Mouse (Mus musculus): ENCODE results near the gene Spata46. TPM values are rescaled to one million over a fixed set of nuclear protein-coding genes. Genes with fewer than 3 reads are reported as not detected.

The Spata46 gene
- total and polyA plus RNA-seq, 3 experiments, result not detected

DNA sequence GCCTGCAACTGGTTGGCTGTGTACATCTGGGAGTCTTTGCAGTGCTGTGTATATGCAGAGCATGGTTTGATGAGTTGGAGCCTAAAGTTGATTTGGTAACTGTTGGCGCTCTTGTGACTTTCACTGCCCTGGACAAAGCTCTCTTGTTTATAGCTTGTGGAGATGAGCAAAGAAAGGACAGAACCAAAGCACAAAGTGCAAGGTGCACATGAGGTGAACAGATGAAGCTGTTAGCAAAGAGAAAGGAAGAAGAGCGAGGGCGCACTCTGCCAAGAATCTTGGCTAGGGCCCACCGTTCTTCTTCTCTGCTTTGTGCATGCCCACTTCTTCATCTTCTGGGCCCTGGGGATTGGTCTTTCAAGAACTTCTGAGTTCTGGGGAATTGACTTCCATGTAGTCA is 35.3 kb downstream of the Spata46 start:
- Histone ChIP-seq H3K4me3 (ENCODE audit: low read depth, low read length) (no peak overlapping the region), H3K36me3 (replicated peaks) (no peaks in the 10 kb centered on the region)

DNA sequence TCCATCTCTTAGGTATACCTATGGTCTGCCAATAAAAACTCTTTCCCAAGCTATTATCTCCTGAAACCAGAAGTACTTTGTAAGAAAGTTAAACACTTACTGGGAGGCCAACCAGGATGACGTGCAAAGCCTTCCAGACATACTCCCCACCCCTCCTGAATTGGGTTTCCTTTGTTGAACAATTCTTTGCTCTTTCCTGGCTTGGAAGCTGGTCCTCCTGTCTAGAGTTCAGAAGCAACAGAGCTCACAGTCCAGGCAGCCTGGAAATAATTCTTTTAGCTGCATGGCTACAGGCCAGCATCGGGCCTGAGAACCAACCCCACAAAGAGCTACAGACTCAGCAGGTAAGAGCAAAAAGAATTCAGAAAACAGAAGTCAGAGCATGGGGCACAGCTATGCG is 37.7 kb downstream of the Spata46 start:
- TF ChIP-seq TAL1 (conservative IDR thresholded peaks at IDR 0.05; ENCODE audit: low read depth, low read length) (no peak), GATA1 (IDR thresholded peaks at IDR 0.05; ENCODE audit: borderline replicate concordance, low read length) (no peak), CTCF (IDR thresholded peaks at IDR 0.05; ENCODE audit: low read depth, low read length) (no peak), GATA2 (IDR thresholded peaks at IDR 0.05; ENCODE audit: borderline replicate concordance, low read depth, low read length) (no peak), POLR2AphosphoS5 (IDR thresholded peaks at IDR 0.05; ENCODE audit: insufficient replicate concordance, low read depth, low read length) (no peak)
- DNase-seq (ENCODE audit: low spot score) (no peak), ATAC-seq (ENCODE audit: extremely low read depth, insufficient number of reproducible peaks, low FRiP score, poor library complexity, severe bottlenecking) (no peak)
- Histone ChIP-seq H3K36me3 (replicated peaks) (no peaks in the 10 kb centered on the region), H3K9me3 (replicated peaks) (no peaks in the 10 kb centered on the region), H3K4me1 (ENCODE audit: insufficient read depth, low read depth, low read length) (no peaks in the 10 kb centered on the region), H3K27me3 (ENCODE audit: insufficient read depth, low read length) (peaks cover 6% of the 10 kb centered on the region; the same call in 1 of the 2 replicates), H3K4me3 (ENCODE audit: low read depth, low read length) (no peak overlapping the region)

More for the DNA sequence above, 35.3 kb downstream of the Spata46 start:
- ATAC-seq (ENCODE audit: extremely low read depth, insufficient number of reproducible peaks, low FRiP score, poor library complexity, severe bottlenecking) (no peak), DNase-seq (ENCODE audit: low spot score) (no peak)
- TF ChIP-seq GATA1 (IDR thresholded peaks at IDR 0.05; ENCODE audit: borderline replicate concordance, low read length) (no peak), POLR2AphosphoS5 (IDR thresholded peaks at IDR 0.05; ENCODE audit: insufficient replicate concordance, low read depth, low read length) (no peak), TAL1 (conservative IDR thresholded peaks at IDR 0.05; ENCODE audit: low read depth, low read length) (no peak), GATA2 (IDR thresholded peaks at IDR 0.05; ENCODE audit: borderline replicate concordance, low read depth, low read length) (no peak), CTCF (IDR thresholded peaks at IDR 0.05; ENCODE audit: low read depth, low read length) (no peak)
- H3K27me3 ChIP-seq (ENCODE audit: insufficient read depth, low read length), result peaks cover 6% of the 10 kb centered on the region; the same call in 1 of the 2 replicates
- no peaks in the 10 kb centered on the region for H3K9me3 ChIP-seq (replicated peaks)
- H3K4me1 ChIP-seq (ENCODE audit: insufficient read depth, low read depth, low read length), result no peaks in the 10 kb centered on the region

DNA sequence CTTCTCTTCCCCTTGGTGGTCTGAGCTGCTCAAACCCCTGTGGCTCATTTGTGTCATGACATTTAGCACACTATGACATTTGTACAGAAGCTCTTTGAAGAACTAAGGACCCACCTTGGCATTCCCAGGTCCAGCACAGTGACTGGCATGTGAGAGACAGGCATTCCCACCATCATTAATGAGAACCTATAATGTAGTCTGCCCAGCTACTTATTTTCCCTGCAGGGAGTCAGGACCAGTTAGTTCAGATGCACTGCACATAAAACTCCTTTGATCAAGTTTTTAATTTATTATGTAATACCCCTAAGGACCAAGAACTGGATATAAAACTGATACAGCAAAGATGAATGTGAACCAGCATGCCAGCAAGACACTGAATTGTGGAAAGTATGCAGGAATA is 42.5 kb downstream of the Spata46 start:
- Histone ChIP-seq H3K4me1 (ENCODE audit: insufficient read depth, low read depth, low read length) (no peaks in the 10 kb centered on the region), H3K9me3 (replicated peaks) (no peaks in the 10 kb centered on the region), H3K27me3 (ENCODE audit: insufficient read depth, low read length) (0 out of 2 replicates have a peak, but pooled peaks cover 2% of the 10 kb centered on the region), H3K36me3 (replicated peaks) (no peaks in the 10 kb centered on the region), H3K4me3 (ENCODE audit: low read depth, low read length) (no peak overlapping the region)
- TF ChIP-seq POLR2AphosphoS5 (IDR thresholded peaks at IDR 0.05; ENCODE audit: insufficient replicate concordance, low read depth, low read length) (no peak), GATA2 (IDR thresholded peaks at IDR 0.05; ENCODE audit: borderline replicate concordance, low read depth, low read length) (no peak), CTCF (IDR thresholded peaks at IDR 0.05; ENCODE audit: low read depth, low read length) (no peak), TAL1 (conservative IDR thresholded peaks at IDR 0.05; ENCODE audit: low read depth, low read length) (no peak), GATA1 (IDR thresholded peaks at IDR 0.05; ENCODE audit: borderline replicate concordance, low read length) (no peak)
- DNase-seq (ENCODE audit: low spot score), result no peak
- ATAC-seq (ENCODE audit: extremely low read depth, insufficient number of reproducible peaks, low FRiP score, poor library complexity, severe bottlenecking), result no peak

DNA sequence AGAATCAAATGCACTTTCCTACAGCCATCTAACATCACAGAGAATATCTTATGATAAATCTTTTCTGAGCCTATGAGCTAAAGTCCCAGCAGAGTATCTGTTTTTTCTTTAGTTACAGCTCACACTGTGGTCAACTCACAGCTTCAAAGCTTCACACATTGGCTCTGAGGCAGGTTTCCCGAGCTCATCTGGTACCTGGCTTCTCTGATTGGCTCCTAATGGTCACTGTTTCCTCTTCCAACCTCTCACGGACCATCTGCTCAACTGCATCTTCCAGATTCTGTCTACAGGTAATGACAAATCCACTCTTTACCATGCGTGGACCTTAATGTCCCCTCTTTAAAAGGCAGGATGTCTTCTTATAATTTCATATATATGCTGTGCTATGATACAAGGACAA is 44.7 kb downstream of the Spata46 start:
- TF ChIP-seq GATA2 (IDR thresholded peaks at IDR 0.05; ENCODE audit: borderline replicate concordance, low read depth, low read length) (no peak), GATA1 (IDR thresholded peaks at IDR 0.05; ENCODE audit: borderline replicate concordance, low read length) (no peak), CTCF (IDR thresholded peaks at IDR 0.05; ENCODE audit: low read depth, low read length) (no peak), POLR2AphosphoS5 (IDR thresholded peaks at IDR 0.05; ENCODE audit: insufficient replicate concordance, low read depth, low read length) (no peak), TAL1 (conservative IDR thresholded peaks at IDR 0.05; ENCODE audit: low read depth, low read length) (no peak)
- Histone ChIP-seq H3K27me3 (ENCODE audit: insufficient read depth, low read length) (0 out of 2 replicates have a peak, but pooled peaks cover 2% of the 10 kb centered on the region), H3K9me3 (replicated peaks) (no peaks in the 10 kb centered on the region), H3K4me1 (ENCODE audit: insufficient read depth, low read depth, low read length) (no peaks in the 10 kb centered on the region), H3K36me3 (replicated peaks) (no peaks in the 10 kb centered on the region), H3K4me3 (ENCODE audit: low read depth, low read length) (no peak overlapping the region)
- ATAC-seq (ENCODE audit: extremely low read depth, insufficient number of reproducible peaks, low FRiP score, poor library complexity, severe bottlenecking), result no peak
- no peak for DNase-seq (ENCODE audit: low spot score)

DNA sequence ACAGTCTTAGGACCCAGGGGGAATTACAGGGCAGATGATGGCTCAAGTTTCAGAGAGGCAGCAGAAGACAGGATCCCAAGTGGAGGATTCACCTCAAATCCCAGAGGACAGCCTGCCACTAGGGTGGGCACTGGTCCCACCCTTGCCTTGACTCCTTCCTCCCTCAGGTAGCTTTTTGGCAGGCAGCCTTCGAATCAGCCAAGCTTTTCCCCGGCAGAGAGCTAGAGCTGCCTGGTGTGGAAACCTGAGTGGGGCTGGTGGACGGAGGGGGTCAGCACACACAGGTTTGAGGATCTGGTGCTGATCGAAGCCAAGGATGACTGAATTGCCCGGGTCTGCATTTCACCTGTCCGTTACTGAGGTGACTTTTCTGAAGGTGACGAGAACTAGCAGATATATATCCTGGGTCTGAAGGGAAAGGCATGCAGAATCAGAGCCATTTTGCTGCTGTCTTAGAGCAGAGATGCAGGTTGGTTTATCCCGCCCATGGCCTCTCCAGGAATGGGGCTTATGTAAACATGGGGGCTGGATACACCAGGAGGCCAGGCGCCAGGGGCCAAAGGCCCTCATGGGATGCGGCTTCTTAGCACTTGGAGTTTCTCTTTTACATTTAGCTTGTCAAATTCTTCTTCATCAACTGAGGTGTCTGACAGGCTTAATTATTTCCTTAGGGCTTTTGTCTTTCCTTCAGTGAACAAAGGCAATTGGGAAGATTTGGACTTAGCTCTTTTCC is 51.7 kb downstream of the Spata46 start:
- Histone ChIP-seq H3K36me3 (replicated peaks) (no peaks in the 10 kb centered on the region), H3K4me1 (ENCODE audit: insufficient read depth, low read depth, low read length) (no peaks in the 10 kb centered on the region), H3K27me3 (ENCODE audit: insufficient read depth, low read length) (peaks cover 15% of the 10 kb centered on the region), H3K4me3 (ENCODE audit: low read depth, low read length) (no peak overlapping the region), H3K9me3 (replicated peaks) (no peaks in the 10 kb centered on the region)
- ATAC-seq (ENCODE audit: extremely low read depth, insufficient number of reproducible peaks, low FRiP score, poor library complexity, severe bottlenecking) (no peak), DNase-seq (ENCODE audit: low spot score) (no peak)
- TF ChIP-seq GATA2 (IDR thresholded peaks at IDR 0.05; ENCODE audit: borderline replicate concordance, low read depth, low read length) (no peak), CTCF (IDR thresholded peaks at IDR 0.05; ENCODE audit: low read depth, low read length) (no peak), TAL1 (conservative IDR thresholded peaks at IDR 0.05; ENCODE audit: low read depth, low read length) (no peak), GATA1 (IDR thresholded peaks at IDR 0.05; ENCODE audit: borderline replicate concordance, low read length) (no peak), POLR2AphosphoS5 (IDR thresholded peaks at IDR 0.05; ENCODE audit: insufficient replicate concordance, low read depth, low read length) (no peak)

Other genes with a start within 250 kb of the Spata46 start
- 0.08 TPM in 1 of 2 replicates, not detected in the other for gene Ddr2, start 198.0 kb upstream of the Spata46 start, total RNA-seq (2014; fragmentation: Nextera tagmentation)
- gene Ddr2, start 198.0 kb upstream of the Spata46 start, total RNA-seq (2017), result 0.05 and 0.17 TPM in 2 replicates
- gene Ddr2, start 198.0 kb upstream of the Spata46 start, polyA plus RNA-seq (2012), result not detected in 2 replicates
- 167 and 171 TPM in 2 replicates for gene Uap1, start 133.8 kb upstream of the Spata46 start, total RNA-seq (2014; fragmentation: Nextera tagmentation)
- 530 and 570 TPM in 2 replicates for gene Uap1, start 133.8 kb upstream of the Spata46 start, total RNA-seq (2017)
- gene Uap1, start 133.8 kb upstream of the Spata46 start, polyA plus RNA-seq (2012), result 16.7 and 24.1 TPM in 2 replicates
- 85.0 and 85.1 TPM in 2 replicates for gene Uhmk1, start 93.4 kb upstream of the Spata46 start, total RNA-seq (2014; fragmentation: Nextera tagmentation)
- gene Uhmk1, start 93.4 kb upstream of the Spata46 start, total RNA-seq (2017), result 70.1 and 86.0 TPM in 2 replicates
- gene Uhmk1, start 93.4 kb upstream of the Spata46 start, polyA plus RNA-seq (2012), result 2.5 and 3.3 TPM in 2 replicates
- gene Sh2d1b2, start 76.1 kb upstream of the Spata46 start, total RNA-seq (2014; fragmentation: Nextera tagmentation), result not detected in 2 replicates
- 0.16 TPM in 1 of 2 replicates, not detected in the other for gene Sh2d1b2, start 76.1 kb upstream of the Spata46 start, total RNA-seq (2017)
- gene Sh2d1b2, start 76.1 kb upstream of the Spata46 start, polyA plus RNA-seq (2012), result not detected in 2 replicates
- gene Sh2d1b1, start 31.5 kb upstream of the Spata46 start, total RNA-seq (2014; fragmentation: Nextera tagmentation), result not detected in 2 replicates
- 0.06 and 0.16 TPM in 2 replicates for gene Sh2d1b1, start 31.5 kb upstream of the Spata46 start, total RNA-seq (2017)
- gene Sh2d1b1, start 31.5 kb upstream of the Spata46 start, polyA plus RNA-seq (2012), result not detected in 2 replicates
- 2.3 and 2.7 TPM in 2 replicates for gene Gm7694, start 2.5 kb upstream of the Spata46 start, total RNA-seq (2014; fragmentation: Nextera tagmentation)
- 0.41 and 0.76 TPM in 2 replicates for gene Gm7694, start 2.5 kb upstream of the Spata46 start, total RNA-seq (2017)
- 0.37 and 0.79 TPM in 2 replicates for gene Gm7694, start 2.5 kb upstream of the Spata46 start, polyA plus RNA-seq (2012)